Mouse (Mus musculus) cerebellum, adult 9-10 months (tissue): Measurements from ENCODE around the gene Map2k5.

Experiments
- DNase-seq: peaks from one replicate; pipeline ENCODE4 v3.0.0; 2022

The Map2k5 gene

GRCm38 (mm10) chr9:63338716-63339115 is 39.0 kb downstream of the Map2k5 start:
- DNase-seq = no peak

- DNase-seq = no peak
These were observed 41.9 kb downstream of the Map2k5 start for GRCm38 (mm10) chr9:63335816-63336215.

- DNase-seq = no peak
These were observed 44.6 kb downstream of the Map2k5 start for GRCm38 (mm10) chr9:63333074-63333473.

- DNase-seq = no peak
These were observed 46.5 kb downstream of the Map2k5 start for GRCm38 (mm10) chr9:63331246-63331645.

- DNase-seq = no peak
These were observed 48.6 kb downstream of the Map2k5 start for GRCm38 (mm10) chr9:63328958-63329685.

GRCm38 (mm10) chr9:63315231-63315630 is 62.5 kb downstream of the Map2k5 start:
- no peak for DNase-seq

- DNase-seq = peak; percentile 73
These were observed 63.6 kb downstream of the Map2k5 start for GRCm38 (mm10) chr9:63314126-63314525.

- DNase-seq = no peak
These were observed 67.7 kb downstream of the Map2k5 start for GRCm38 (mm10) chr9:63309956-63310355.

GRCm38 (mm10) chr9:63309008-63309407 is 68.7 kb downstream of the Map2k5 start:
- no peak for DNase-seq

GRCm38 (mm10) chr9:63308441-63308840 is 69.3 kb downstream of the Map2k5 start:
- DNase-seq = no peak

GRCm38 (mm10) chr9:63302511-63302910 is 75.2 kb downstream of the Map2k5 start:
- no peak for DNase-seq

- no peak for DNase-seq
These were observed 79.0 kb downstream of the Map2k5 start for GRCm38 (mm10) chr9:63298656-63299055.

GRCm38 (mm10) chr9:63295551-63295958 is 82.1 kb downstream of the Map2k5 start:
- peak; percentile 76 for DNase-seq

- no peak for DNase-seq
These were observed 82.9 kb downstream of the Map2k5 start for GRCm38 (mm10) chr9:63294846-63295245.

GRCm38 (mm10) chr9:63293781-63294480 is 83.8 kb downstream of the Map2k5 start:
- no peak for DNase-seq

GRCm38 (mm10) chr9:63288676-63289075 is 89.0 kb downstream of the Map2k5 start:
- no peak for DNase-seq

GRCm38 (mm10) chr9:63284392-63284791 is 93.3 kb downstream of the Map2k5 start:
- no peak for DNase-seq

- no peak for DNase-seq
These were observed 95.7 kb downstream of the Map2k5 start for GRCm38 (mm10) chr9:63281996-63282395.

- no peak for DNase-seq
These were observed 96.6 kb downstream of the Map2k5 start for GRCm38 (mm10) chr9:63281086-63281485.

- no peak for DNase-seq
These were observed 103.9 kb downstream of the Map2k5 start for GRCm38 (mm10) chr9:63273781-63274180.

- DNase-seq = no peak
These were observed 107.9 kb downstream of the Map2k5 start for GRCm38 (mm10) chr9:63269839-63270238.

GRCm38 (mm10) chr9:63263188-63263587 is 114.5 kb downstream of the Map2k5 start:
- no peak for DNase-seq

- peak; percentile 68 for DNase-seq
These were observed 118.9 kb downstream of the Map2k5 start for GRCm38 (mm10) chr9:63258768-63259167.

GRCm38 (mm10) chr9:63257739-63258138 is 120.0 kb downstream of the Map2k5 start:
- no peak for DNase-seq
